Mouse (Mus musculus) thymus, adult 2 months (tissue): ENCODE data around the gene Fam193b.

Source experiments
- CTCF ChIP-seq: fragments of 200-500 bp; IDR thresholded peaks from 2 replicates; pipeline ENCODE4 v1.5.1; 2012; ENCODE audit warnings: mild to moderate bottlenecking, control low read depth, low read length, moderate library complexity, borderline replicate concordance; ENCODE audit not compliant: control insufficient read depth, poor library complexity, insufficient read depth; ENCODE audit errors: extremely low read depth
- POLR2A ChIP-seq: fragments of 200-500 bp; IDR thresholded peaks from 2 replicates; pipeline ENCODE4 v1.6.1; 2012; ENCODE audit warnings: mild to moderate bottlenecking, low read length, control low read depth, moderate library complexity; ENCODE audit not compliant: control insufficient read depth, poor library complexity, insufficient read depth; ENCODE audit errors: extremely low read depth

GRCm38 (mm10) chr13:55500575-55500974 lies 70.3 kb downstream of the Fam193b start:
- TF ChIP-seq CTCF, result no peak
- no peak for TF ChIP-seq POLR2A
